ENCODE assay signal across 9 mouse cellular contexts in genomic region chr7:27541922-27542321, GRCm38 (mm10). TPM values are rescaled to one million over a fixed set of nuclear protein-coding genes. Genes with fewer than 3 reads are reported as not detected.
A peak's percentile ranks its signal among the peaks of the same experiment; 100 is the strongest.
DNase-seq lines count a peak whose midpoint lies in the region; ATAC-seq and TF ChIP-seq lines count a peak whose summit lies in the region.
"Had no signal": no experiment of that assay in that cellular context is flagged by ENCODE, and none has a peak within 500 bp of the region (broad histone marks: within the 10 kb centered on the region; RNA-seq: fewer than 3 reads in every experiment).

No protein-coding gene starts in this region.

- no peaks in the 10 kb centered on the region; the same call in 1 of the 2 replicates for H3K79me2 ChIP-seq in MEL (ENCODE audit: control insufficient read depth, insufficient read depth, low read length, poor library complexity)

- ATAC-seq in heart, embryonic 14.5 days (ENCODE audit: insufficient number of reproducible peaks, insufficient read depth, low FRiP score, low read depth): no peak
- ATAC-seq in forebrain, embryonic 15.5 days (replicated peaks): peak; percentile 3; the same call in 1 of the 2 replicates
- no peak for ATAC-seq in liver, embryonic 16.5 days (ENCODE audit: low read depth)
- ATAC-seq in inflammation-experienced regulatory T-cells, adult 6 months: no peak

- H3K27me3 ChIP-seq in heart, embryonic 14.5 days (ENCODE audit: control insufficient read depth, insufficient read depth, low read length): no peaks in the 10 kb centered on the region
- H3K27me3 ChIP-seq in MEL (ENCODE audit: control insufficient read depth in 1 of 2, insufficient read depth in 2 of 2, low read length in 2 of 2): no peaks in the 10 kb centered on the region
- H3K27me3 ChIP-seq in forebrain, embryonic 15.5 days: no peaks in the 10 kb centered on the region
- no peaks in the 10 kb centered on the region for H3K27me3 ChIP-seq in liver, embryonic 16.5 days (ENCODE audit: control insufficient read depth, insufficient read depth, low read depth, low read length)

- TF ChIP-seq CTCF in MEL (IDR thresholded peaks at IDR 0.05 in 2 of 3, conservative IDR thresholded peaks at IDR 0.05 in 1 of 3; ENCODE audit: control insufficient read depth in 1 of 3, insufficient read depth in 1 of 3, low read depth in 2 of 3, low read length in 3 of 3, poor library complexity in 1 of 3, severe bottlenecking in 1 of 3): no peak

- TF ChIP-seq RAD21 in MEL (IDR thresholded peaks at IDR 0.05; ENCODE audit: low read depth, low read length): no peak

- peaks cover 21% of the 10 kb centered on the region; the same call in 1 of the 2 replicates for H3K36me3 ChIP-seq in heart, embryonic 14.5 days (ENCODE audit: control insufficient read depth, insufficient read depth, low read length)
- H3K36me3 ChIP-seq in MEL (ENCODE audit: control insufficient read depth in 1 of 2, insufficient read depth in 2 of 2, low read length in 2 of 2): peaks cover 0 to 9% of the 10 kb centered on the region in 2 experiments; a peak in 2 of 4 replicates
- peaks cover 19% of the 10 kb centered on the region for H3K36me3 ChIP-seq in forebrain, embryonic 15.5 days
- H3K36me3 ChIP-seq in liver, embryonic 16.5 days (ENCODE audit: control insufficient read depth, insufficient read depth): no peaks in the 10 kb centered on the region

- H3K4me1 ChIP-seq in heart, embryonic 14.5 days (ENCODE audit: control insufficient read depth in 2 of 2, insufficient read depth in 2 of 2, low read length in 2 of 2): peaks cover 5 to 15% of the 10 kb centered on the region in 2 experiments; a peak in 3 of 4 replicates
- H3K4me1 ChIP-seq in MEL (ENCODE audit: control insufficient read depth in 1 of 2, insufficient read depth in 2 of 2, low read length in 2 of 2): peaks cover 2 to 28% of the 10 kb centered on the region in 2 experiments
- H3K4me1 ChIP-seq in forebrain, embryonic 15.5 days: peaks cover 21% of the 10 kb centered on the region
- peaks cover 61% of the 10 kb centered on the region for H3K4me1 ChIP-seq in liver, embryonic 16.5 days (ENCODE audit: control insufficient read depth, low read depth, low read length)

- WGBS in heart, embryonic 14.5 days: 52% methylated on average over 5 of the region's 5 CpGs
- 66% methylated on average over 5 of the region's 5 CpGs for WGBS in forebrain, embryonic 15.5 days
- WGBS in liver, embryonic 16.5 days (ENCODE audit: insufficient replicate concordance): 62% methylated on average over 5 of the region's 5 CpGs

- no peak for DNase-seq in heart, adult 11 months
- no peak for DNase-seq in MEL (ENCODE audit: low read depth, low spot score)
- no peak for DNase-seq in Muller cell, postnatal 12 days (ENCODE audit: inconsistent ontology term)
- no peak for DNase-seq in B cell, adult 2 months

- TF ChIP-seq POLR2A in MEL (IDR thresholded peaks at IDR 0.05; ENCODE audit: control insufficient read depth in 1 of 2, insufficient read depth in 1 of 2, low read depth in 1 of 2, low read length in 2 of 2, poor library complexity in 1 of 2): no peak

- no peak for TF ChIP-seq EP300 in MEL (IDR thresholded peaks at IDR 0.05; ENCODE audit: low read depth in 1 of 2, low read length in 2 of 2)

- H3K27ac ChIP-seq in heart, embryonic 14.5 days (replicated peaks in 1 of 2; ENCODE audit: control insufficient read depth in 1 of 2, insufficient read depth in 1 of 2, low read depth in 2 of 2, low read length in 2 of 2): no peak overlapping the region
- no peak overlapping the region for H3K27ac ChIP-seq in MEL (ENCODE audit: control insufficient read depth, low read depth, low read length)
- H3K27ac ChIP-seq in forebrain, embryonic 15.5 days (replicated peaks): no peak overlapping the region; the same call in 1 of the 2 replicates
- peak overlapping the region; percentile 87 for H3K27ac ChIP-seq in liver, embryonic 16.5 days (ENCODE audit: low read length)

- peak overlapping the region; percentile 96 for H3K4me2 ChIP-seq in heart, embryonic 14.5 days (ENCODE audit: low read length)
- H3K4me2 ChIP-seq in forebrain, embryonic 15.5 days (replicated peaks): peak overlapping the region; percentile 78
- peak overlapping the region; percentile 78 for H3K4me2 ChIP-seq in liver, embryonic 16.5 days (ENCODE audit: low read depth, low read length)

- peak overlapping the region; percentile 41 to 50; a peak in 3 of 4 replicates for H3K4me3 ChIP-seq in heart, embryonic 14.5 days (ENCODE audit: control insufficient read depth in 1 of 2, insufficient read depth in 1 of 2, low read depth in 1 of 2, low read length in 2 of 2)
- H3K4me3 ChIP-seq in MEL (ENCODE audit: control insufficient read depth in 1 of 2, insufficient read depth in 1 of 2, low read depth in 2 of 2, low read length in 2 of 2): peak overlapping the region; percentile 65 to 91
- H3K4me3 ChIP-seq in forebrain, embryonic 15.5 days: peak overlapping the region; percentile 57
- peak overlapping the region; percentile 69 for H3K4me3 ChIP-seq in liver, embryonic 16.5 days (ENCODE audit: low read depth, low read length)

- H3K9me3 ChIP-seq in heart, embryonic 14.5 days (ENCODE audit: control insufficient read depth, low read length): no peaks in the 10 kb centered on the region
- H3K9me3 ChIP-seq in MEL (replicated peaks; ENCODE audit: insufficient read depth, low read length): no peaks in the 10 kb centered on the region
- H3K9me3 ChIP-seq in forebrain, embryonic 15.5 days: no peaks in the 10 kb centered on the region
- no peaks in the 10 kb centered on the region for H3K9me3 ChIP-seq in liver, embryonic 16.5 days (replicated peaks; ENCODE audit: control insufficient read depth, low read length)
- H3K9me3 ChIP-seq: G1E had no signal

- peak overlapping the region; percentile 78 for H3K9ac ChIP-seq in heart, embryonic 14.5 days (ENCODE audit: low read length)
- H3K9ac ChIP-seq in MEL (ENCODE audit: control insufficient read depth, low read depth, low read length, poor library complexity, severe bottlenecking): peak overlapping the region; percentile 59
- peak overlapping the region; percentile 61 for H3K9ac ChIP-seq in forebrain, embryonic 15.5 days (replicated peaks)
- peak overlapping the region; percentile 79 for H3K9ac ChIP-seq in liver, embryonic 16.5 days (ENCODE audit: low read depth, low read length)

TF ChIP-seq in MEL, 35 proteins besides CTCF, POLR2A, EP300 and RAD21 (continues in another document):
- TF ChIP-seq USF1 (IDR thresholded peaks at IDR 0.05; ENCODE audit: low read depth, low read length) (no peak), ELF1 (IDR thresholded peaks at IDR 0.05; ENCODE audit: low read depth, low read length) (no peak), ZMIZ1 (IDR thresholded peaks at IDR 0.05; ENCODE audit: low read depth, low read length) (no peak)

RNA-seq across cellular contexts. Expression of gene Pld3, which starts 11.1 kb away (rescaled TPM):
- polyA plus RNA-seq in heart, embryonic 14.5 days (2014; fragmentation: Nextera tagmentation; extraction: Ambion mirVana): 54.5 and 61.7 TPM in 2 replicates
- 8.0 and 11.1 TPM in 2 replicates for total RNA-seq in MEL (2012; rRNA removed)
- 10 to 100 TPM in 1 of 2 experiments, not detected in 1; 22.8 TPM for polyA plus RNA-seq in MEL (2012; ENCODE audit: insufficient read depth in 1 of 2, insufficient read length in 2 of 2, low read depth in 1 of 2, low replicate concordance in 2 of 2, missing spikeins in 1 of 2)
- 95.7 and 106 TPM in 2 replicates for polyA plus RNA-seq in forebrain, embryonic 15.5 days (2015; fragmentation: Nextera tagmentation; extraction: Ambion mirVana)
- polyA plus RNA-seq in liver, embryonic 16.5 days (2015; fragmentation: Nextera tagmentation; extraction: Ambion mirVana): 85.0 and 101 TPM in 2 replicates
- polyA plus RNA-seq in inflammation-experienced regulatory T-cells, adult 6 months (2017; shearing (Covaris generic)): 100 to 1,000 TPM; 155 to 246 (median 192) TPM

RNA-seq across cellular contexts. Expression of gene 2310022A10Rik, which starts 11.1 kb away (rescaled TPM):
- polyA plus RNA-seq in heart, embryonic 14.5 days (2014; fragmentation: Nextera tagmentation; extraction: Ambion mirVana): 31.0 TPM in 2 replicates
- total RNA-seq in MEL (2012; rRNA removed): 5.9 and 6.6 TPM in 2 replicates
- polyA plus RNA-seq in MEL (2012; ENCODE audit: insufficient read depth in 1 of 2, insufficient read length in 2 of 2, low read depth in 1 of 2, low replicate concordance in 2 of 2, missing spikeins in 1 of 2): 10 to 100 TPM in 1 of 2 experiments, not detected in 1; 33.2 TPM
- 36.9 and 38.9 TPM in 2 replicates for polyA plus RNA-seq in forebrain, embryonic 15.5 days (2015; fragmentation: Nextera tagmentation; extraction: Ambion mirVana)
- 15.6 and 16.1 TPM in 2 replicates for polyA plus RNA-seq in liver, embryonic 16.5 days (2015; fragmentation: Nextera tagmentation; extraction: Ambion mirVana)
- polyA plus RNA-seq in inflammation-experienced regulatory T-cells, adult 6 months (2017; shearing (Covaris generic)): 10 to 100 TPM; 16.4 to 24.4 (median 21.4) TPM

RNA-seq across cellular contexts. Expression of gene Hipk4, which starts 18.9 kb away (rescaled TPM):
- polyA plus RNA-seq in heart, embryonic 14.5 days (2014; fragmentation: Nextera tagmentation; extraction: Ambion mirVana): 0.24 and 0.26 TPM in 2 replicates
- not detected in 2 replicates for total RNA-seq in MEL (2012; rRNA removed)
- under 1 TPM in 1 of 2 experiments, not detected in 1; 0.26 TPM for polyA plus RNA-seq in MEL (2012; ENCODE audit: insufficient read depth in 1 of 2, insufficient read length in 2 of 2, low read depth in 1 of 2, low replicate concordance in 2 of 2, missing spikeins in 1 of 2)
- polyA plus RNA-seq in forebrain, embryonic 15.5 days (2015; fragmentation: Nextera tagmentation; extraction: Ambion mirVana): 0.42 and 0.43 TPM in 2 replicates
- polyA plus RNA-seq in liver, embryonic 16.5 days (2015; fragmentation: Nextera tagmentation; extraction: Ambion mirVana): 0.09 TPM in 1 of 2 replicates, not detected in the other
- under 1 TPM; 0.20 to 0.33 (median 0.23) TPM for polyA plus RNA-seq in inflammation-experienced regulatory T-cells, adult 6 months (2017; shearing (Covaris generic))

RNA-seq across cellular contexts. Expression of gene Prx, which starts 42.8 kb away (rescaled TPM):
- 0.58 and 0.59 TPM in 2 replicates for polyA plus RNA-seq in heart, embryonic 14.5 days (2014; fragmentation: Nextera tagmentation; extraction: Ambion mirVana)
- total RNA-seq in MEL (2012; rRNA removed): 0.39 TPM in 2 replicates
- 1 to 10 TPM in 1 of 2 experiments, not detected in 1; 1.4 TPM for polyA plus RNA-seq in MEL (2012; ENCODE audit: insufficient read depth in 1 of 2, insufficient read length in 2 of 2, low read depth in 1 of 2, low replicate concordance in 2 of 2, missing spikeins in 1 of 2)
- polyA plus RNA-seq in forebrain, embryonic 15.5 days (2015; fragmentation: Nextera tagmentation; extraction: Ambion mirVana): 1.1 and 1.3 TPM in 2 replicates
- polyA plus RNA-seq in liver, embryonic 16.5 days (2015; fragmentation: Nextera tagmentation; extraction: Ambion mirVana): 0.74 and 0.81 TPM in 2 replicates
- polyA plus RNA-seq in inflammation-experienced regulatory T-cells, adult 6 months (2017; shearing (Covaris generic)): under 1 TPM; 0.24 to 0.52 (median 0.30) TPM

RNA-seq across cellular contexts. Expression of gene Akt2, which starts 49.4 kb away (rescaled TPM):
- polyA plus RNA-seq in heart, embryonic 14.5 days (2014; fragmentation: Nextera tagmentation; extraction: Ambion mirVana): 66.5 and 76.0 TPM in 2 replicates
- total RNA-seq in MEL (2012; rRNA removed): 69.0 and 73.5 TPM in 2 replicates
- polyA plus RNA-seq in MEL (2012; ENCODE audit: insufficient read depth in 1 of 2, insufficient read length in 2 of 2, low read depth in 1 of 2, low replicate concordance in 2 of 2, missing spikeins in 1 of 2): 100 to 1,000 TPM in 1 of 2 experiments, not detected in 1; 127 TPM
- polyA plus RNA-seq in forebrain, embryonic 15.5 days (2015; fragmentation: Nextera tagmentation; extraction: Ambion mirVana): 94.2 and 97.1 TPM in 2 replicates
- 24.8 and 26.3 TPM in 2 replicates for polyA plus RNA-seq in liver, embryonic 16.5 days (2015; fragmentation: Nextera tagmentation; extraction: Ambion mirVana)
- polyA plus RNA-seq in inflammation-experienced regulatory T-cells, adult 6 months (2017; shearing (Covaris generic)): 10 to 100 TPM; 41.6 to 51.3 (median 43.1) TPM
